Mouse (Mus musculus): ENCODE data around the gene Slamf9. TPM values are rescaled to one million over a fixed set of nuclear protein-coding genes. Genes with fewer than 3 reads are reported as not detected.

The Slamf9 gene
- polyA plus RNA-seq, 1 experiment from 2014 or later, result 0.08 TPM

DNA sequence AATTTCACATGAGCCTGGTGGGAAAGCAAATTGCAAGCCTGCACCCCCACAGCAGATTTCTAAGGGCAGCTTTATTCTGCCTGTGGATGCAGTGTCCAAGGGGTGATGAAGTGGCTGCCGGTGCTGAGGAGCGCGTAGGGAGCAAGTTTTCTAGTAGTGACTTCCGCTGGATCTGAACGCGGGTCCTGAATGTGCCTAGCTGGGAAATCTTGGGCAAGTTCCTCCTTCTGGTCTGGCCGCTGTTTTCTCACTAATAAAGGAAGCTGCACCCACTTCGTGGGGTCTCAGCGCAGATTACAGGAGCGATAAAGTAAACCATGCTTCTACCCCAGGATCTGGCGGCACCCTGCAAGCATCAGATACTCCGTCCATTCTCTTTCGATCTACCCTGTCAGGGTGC lies 6.0 kb downstream of the Slamf9 start:
- ChIA-PET CTCF (interaction anchor here (0.8 to 1.9 kb wide), 3 partner anchors 9 to 47 kb away, joined by 3 to 8 read pairs (median 3); no protein-coding TSS in a partner anchor), POLR2A (interaction anchor here (0.6 to 1.1 kb wide), 2 partner anchors 9 to 11 kb away, joined by 3 to 4 read pairs; no protein-coding TSS in a partner anchor)
- TF ChIP-seq CTCF (IDR thresholded peaks at IDR 0.05), result no peak
- no peak for DNase-seq (ENCODE audit: low read depth, low spot score)
- in situ Hi-C loops (cut with MboI; ENCODE audit: low pct_unique_long_range_greater_than_20kb), result loop anchor here (5.0 to 25.0 kb wide), 2 partner anchors 64 to 444 kb away; partner anchors contain the start of gene Vangl2
- no peaks in the 10 kb centered on the region for H3K27me3 ChIP-seq
- no peak for ATAC-seq

DNA sequence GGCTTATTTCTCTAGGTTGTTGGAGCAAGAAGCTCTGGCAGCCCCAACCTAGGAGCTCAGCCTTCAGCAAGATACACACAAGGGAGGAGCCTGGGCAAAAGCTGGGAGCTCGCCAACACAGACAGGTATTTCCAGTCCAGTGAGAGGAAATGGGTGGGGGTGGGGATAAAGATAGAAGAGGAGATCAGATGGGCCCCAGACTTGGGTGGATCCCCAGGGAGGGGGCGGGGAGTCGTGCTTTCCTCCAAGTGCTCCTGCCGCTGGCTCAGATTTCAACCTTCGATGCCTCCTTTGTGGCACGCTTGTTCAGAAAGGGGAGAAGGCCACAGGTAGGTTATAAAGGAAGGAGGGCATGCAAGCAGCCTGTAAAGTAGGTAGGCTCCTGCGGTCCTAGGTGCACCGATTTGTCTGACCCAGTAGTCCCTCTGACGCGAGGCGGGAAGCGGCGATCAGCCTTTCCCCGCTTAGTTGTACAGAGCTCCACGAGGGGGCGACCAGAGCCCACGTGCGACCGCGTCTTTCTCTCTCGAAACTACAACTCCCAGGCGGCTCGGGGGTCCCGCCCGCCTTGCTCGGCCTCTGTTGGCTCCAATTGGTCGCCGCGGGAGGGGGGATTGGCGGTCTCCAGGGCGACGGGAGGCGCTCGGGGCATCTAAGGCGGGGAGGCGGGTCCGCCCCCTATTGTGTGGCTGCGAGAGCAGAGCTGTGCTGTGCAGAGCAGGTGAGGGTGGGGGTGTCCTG lies 6.6 kb downstream of the Slamf9 start, which contains the start of gene Igsf9:
Gene Igsf9, plus strand, starts transcription at position 249 of the 741 bp plus-strand sequence.
- in situ Hi-C loops (cut with MboI; ENCODE audit: low pct_unique_long_range_greater_than_20kb), result loop anchor here (5.0 to 25.0 kb wide), 2 partner anchors 64 to 444 kb away; partner anchors contain the start of gene Vangl2
- ChIA-PET POLR2A (interaction anchor here (0.6 to 1.1 kb wide), 2 partner anchors 9 to 10 kb away, joined by 3 to 4 read pairs; no protein-coding TSS in a partner anchor), CTCF (interaction anchor here (0.8 to 1.9 kb wide), 3 partner anchors 9 to 47 kb away, joined by 3 to 8 read pairs (median 3); no protein-coding TSS in a partner anchor)
- ATAC-seq (peak; percentile 98), DNase-seq (ENCODE audit: low read depth, low spot score) (no peak)
- TF ChIP-seq CTCF (IDR thresholded peaks at IDR 0.05), result no peak
- H3K27me3 ChIP-seq, result no peaks in the 10 kb centered on the region

DNA sequence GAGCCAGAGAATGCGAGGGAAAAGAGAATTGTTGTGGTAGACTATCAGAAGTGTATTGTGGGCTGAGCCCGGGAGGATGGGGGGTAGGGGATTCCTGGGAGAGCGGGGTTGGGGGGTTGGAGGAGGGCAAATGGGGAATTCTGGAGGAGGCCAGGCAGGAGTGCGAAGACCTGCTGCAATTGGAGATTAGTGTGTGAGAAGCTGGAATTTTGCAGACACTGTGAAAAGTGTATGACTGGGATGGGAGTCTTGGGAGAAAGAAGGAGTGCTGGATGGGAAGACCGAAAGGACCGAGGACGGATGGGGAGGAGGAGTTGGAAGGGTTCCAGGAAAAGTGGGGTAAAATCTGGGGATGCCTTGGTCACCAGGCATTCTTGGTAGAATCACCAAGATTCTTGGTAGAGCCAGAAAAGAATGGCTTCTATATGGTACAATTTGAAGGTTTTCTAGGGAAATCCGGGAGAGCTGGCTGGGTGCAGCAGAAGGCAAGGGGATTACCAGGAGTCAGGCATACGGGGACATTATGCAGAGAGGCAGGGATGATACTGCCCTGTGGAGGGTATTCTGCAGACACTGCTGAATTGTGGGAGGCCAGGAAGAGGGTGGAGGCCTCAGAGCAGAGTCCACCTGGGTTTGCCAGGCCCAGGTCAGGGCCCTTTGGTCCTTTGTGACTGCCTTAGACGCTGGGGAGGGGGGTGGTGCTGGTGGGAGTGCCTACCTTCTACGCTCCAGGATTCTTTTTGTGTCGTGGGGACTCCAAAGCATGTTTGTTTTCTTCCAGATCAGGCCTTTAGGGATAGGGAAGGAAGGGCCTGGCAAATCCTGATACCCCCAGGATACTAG lies 7.6 kb downstream of the Slamf9 start:
- no peaks in the 10 kb centered on the region for H3K27me3 ChIP-seq
- ATAC-seq (no peak), DNase-seq (ENCODE audit: low read depth, low spot score) (no peak)
- ChIA-PET POLR2A (no interaction called here), CTCF (interaction anchor here (0.9 to 1.9 kb wide), 2 partner anchors 7 to 37 kb away, joined by 3 to 8 read pairs; no protein-coding TSS in a partner anchor)
- in situ Hi-C loops (cut with MboI; ENCODE audit: low pct_unique_long_range_greater_than_20kb), result loop anchor here (5.0 to 25.0 kb wide), 2 partner anchors 65 to 445 kb away; partner anchors contain the start of gene Vangl2
- no peak for TF ChIP-seq CTCF (IDR thresholded peaks at IDR 0.05)

DNA sequence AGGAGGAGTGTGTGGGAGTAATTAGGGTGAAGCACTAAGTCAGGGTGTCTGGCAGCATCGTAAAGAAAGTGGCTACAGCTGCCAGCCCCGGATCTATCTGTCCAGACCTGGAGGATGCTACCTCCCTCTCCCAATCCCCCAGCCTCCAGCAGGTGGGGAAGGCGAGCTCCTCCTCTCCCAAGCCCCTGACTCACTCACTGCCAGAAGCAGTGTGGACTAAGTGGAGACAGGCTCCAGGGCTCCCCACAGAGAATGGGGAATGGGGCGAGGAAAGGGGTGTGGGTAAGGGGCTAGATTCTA lies 8.2 kb downstream of the Slamf9 start:
- ChIA-PET POLR2A (no interaction called here), CTCF (interaction anchor here (0.9 to 1.4 kb wide), 2 partner anchors 38 to 111 kb away, joined by 3 read pairs; no protein-coding TSS in a partner anchor)
- ATAC-seq (no peak), DNase-seq (ENCODE audit: low read depth, low spot score) (no peak)
- no peaks in the 10 kb centered on the region for H3K27me3 ChIP-seq
- in situ Hi-C loops (cut with MboI; ENCODE audit: low pct_unique_long_range_greater_than_20kb), result loop anchor here (5.0 to 25.0 kb wide), 2 partner anchors 66 to 446 kb away; partner anchors contain the start of gene Vangl2
- TF ChIP-seq CTCF (IDR thresholded peaks at IDR 0.05), result no peak

DNA sequence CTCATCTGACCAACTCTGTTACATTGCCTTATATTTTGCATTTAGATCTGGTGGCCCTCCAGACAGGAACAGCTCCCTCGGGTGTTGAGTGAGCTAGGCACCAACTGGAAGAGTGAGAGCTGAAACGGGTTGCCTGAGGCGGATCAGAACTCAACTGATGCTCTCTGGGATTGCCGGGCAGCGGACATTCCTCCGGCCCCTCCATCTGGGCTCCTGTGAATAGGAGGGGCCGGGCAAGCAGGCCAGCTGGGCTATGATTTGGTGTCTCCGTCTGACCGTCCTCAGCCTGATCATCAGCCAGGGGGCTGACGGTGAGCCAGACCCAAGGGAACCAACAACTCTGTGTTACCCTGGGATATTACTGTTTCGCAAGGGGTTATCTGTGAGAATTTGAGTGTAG lies 9.1 kb downstream of the Slamf9 start:
- in situ Hi-C loops (cut with MboI; ENCODE audit: low pct_unique_long_range_greater_than_20kb), result loop anchor here (5.0 to 25.0 kb wide), 2 partner anchors 67 to 447 kb away; partner anchors contain the start of gene Vangl2
- ATAC-seq, result no peak

DNA sequence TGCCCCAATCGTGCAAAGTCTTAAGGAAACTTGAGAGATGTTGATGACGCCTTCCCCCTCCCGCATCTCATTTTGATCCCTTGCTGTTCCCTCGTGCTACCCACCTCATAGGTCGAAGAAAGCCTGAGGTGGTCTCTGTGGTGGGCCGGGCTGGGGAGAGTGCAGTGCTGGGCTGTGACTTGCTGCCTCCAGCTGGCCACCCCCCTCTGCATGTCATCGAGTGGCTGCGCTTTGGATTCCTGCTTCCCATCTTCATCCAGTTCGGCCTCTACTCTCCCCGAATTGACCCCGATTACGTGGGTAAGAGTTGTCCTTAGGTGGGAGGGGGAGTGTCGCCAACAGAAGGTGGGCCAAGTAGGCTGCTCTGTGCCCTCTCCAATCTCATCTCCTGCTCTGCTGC lies 9.5 kb downstream of the Slamf9 start:
- CTCF ChIA-PET, result interaction anchor here (1.4 kb wide), 1 partner anchor 110 kb away, joined by 3 read pairs; no protein-coding TSS in a partner anchor
- in situ Hi-C loops (cut with MboI; ENCODE audit: low pct_unique_long_range_greater_than_20kb), result loop anchor here (5.0 to 25.0 kb wide), 2 partner anchors 67 to 447 kb away; partner anchors contain the start of gene Vangl2
- DNase-seq (ENCODE audit: low read depth, low spot score) (no peak), ATAC-seq (no peak)
- POLR2A ChIA-PET, result no interaction called here
- H3K27me3 ChIP-seq, result no peaks in the 10 kb centered on the region
- no peak for TF ChIP-seq CTCF (IDR thresholded peaks at IDR 0.05)

More for the DNA sequence above, 9.1 kb downstream of the Slamf9 start:
- CTCF ChIA-PET, result interaction anchor here (1.4 kb wide), 1 partner anchor 110 kb away, joined by 3 read pairs; no protein-coding TSS in a partner anchor
- POLR2A ChIA-PET, result no interaction called here
- no peak for TF ChIP-seq CTCF (IDR thresholded peaks at IDR 0.05)
- DNase-seq (ENCODE audit: low read depth, low spot score), result no peak
- H3K27me3 ChIP-seq, result no peaks in the 10 kb centered on the region

DNA sequence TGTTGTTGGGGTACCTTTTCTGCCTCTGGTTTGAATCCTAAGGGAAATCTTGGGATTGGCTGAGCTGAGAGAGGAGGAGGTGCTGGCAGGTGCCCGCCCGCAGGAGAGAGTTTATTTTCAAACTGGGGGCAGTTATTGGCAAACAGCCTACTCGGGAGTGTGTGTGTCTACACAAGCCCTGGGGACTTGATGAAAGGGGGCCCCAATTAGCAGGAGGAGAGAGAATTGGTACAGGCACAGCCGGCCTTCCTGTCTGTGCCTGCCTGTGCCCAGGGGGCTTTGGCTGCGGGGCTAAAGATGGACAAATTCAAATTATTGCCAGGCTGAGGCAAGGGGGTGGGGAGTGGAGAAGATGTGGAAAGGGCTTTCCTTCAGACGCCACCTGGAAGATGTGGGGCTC lies 10.7 kb downstream of the Slamf9 start:
- CTCF ChIA-PET, result no interaction called here
- no peak for TF ChIP-seq CTCF (IDR thresholded peaks at IDR 0.05)
- DNase-seq (ENCODE audit: low read depth, low spot score) (no peak), ATAC-seq (no peak)
- in situ Hi-C loops (cut with MboI; ENCODE audit: low pct_unique_long_range_greater_than_20kb), result loop anchor here (25.0 kb wide), 1 partner anchor 449 kb away; the partner anchor contains the start of gene Vangl2
- POLR2A ChIA-PET, result no interaction called here
- no peaks in the 10 kb centered on the region for H3K27me3 ChIP-seq

DNA sequence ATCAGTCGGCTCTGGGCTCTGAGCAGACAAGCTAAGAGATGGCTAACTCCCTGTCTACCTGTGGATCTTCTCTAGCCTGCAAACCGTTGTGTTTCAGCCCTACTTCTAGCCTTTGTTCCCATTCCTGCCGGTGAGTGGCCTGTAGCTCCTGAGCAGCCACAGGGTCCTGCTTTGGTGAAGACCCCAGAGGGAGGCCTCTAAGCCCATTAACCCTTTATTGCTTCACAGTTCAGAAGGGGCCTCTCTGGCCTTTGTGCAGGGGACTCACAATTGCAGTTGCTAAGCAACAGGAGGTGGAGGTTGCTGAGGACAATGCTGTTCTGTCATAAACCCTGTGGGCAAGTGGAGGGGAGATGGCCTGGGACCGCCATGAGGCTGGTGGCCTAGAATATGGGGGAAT lies 11.1 kb downstream of the Slamf9 start:
- DNase-seq (ENCODE audit: low read depth, low spot score) (no peak), ATAC-seq (no peak)
- in situ Hi-C loops (cut with MboI; ENCODE audit: low pct_unique_long_range_greater_than_20kb), result loop anchor here (25.0 kb wide), 1 partner anchor 449 kb away; the partner anchor contains the start of gene Vangl2
- TF ChIP-seq CTCF (IDR thresholded peaks at IDR 0.05), result no peak
- POLR2A ChIA-PET, result no interaction called here
- CTCF ChIA-PET, result interaction anchor here (0.9 kb wide), 1 partner anchor 75 kb away, joined by 4 read pairs; no protein-coding TSS in a partner anchor
- no peaks in the 10 kb centered on the region for H3K27me3 ChIP-seq

DNA sequence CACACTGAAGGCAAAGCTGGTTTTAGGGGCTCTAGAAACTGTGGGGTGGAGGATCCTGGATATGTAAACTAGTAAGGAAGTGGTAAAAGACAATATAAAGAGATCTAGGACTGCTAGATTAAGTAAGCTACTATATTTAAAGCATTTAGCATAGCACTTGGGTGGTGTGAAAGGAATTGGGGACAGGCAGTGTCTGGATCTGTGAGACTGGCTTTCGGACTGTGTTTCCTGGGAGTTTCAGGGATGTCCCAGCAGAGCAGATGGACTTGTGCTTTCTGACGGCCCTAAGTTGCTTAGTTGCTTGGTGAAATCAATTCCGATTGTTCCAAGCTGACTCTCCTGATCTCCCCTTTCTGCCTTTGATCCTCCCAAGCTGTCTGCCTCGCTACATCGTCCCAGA lies 11.5 kb downstream of the Slamf9 start:
- POLR2A ChIA-PET, result no interaction called here
- no peaks in the 10 kb centered on the region for H3K27me3 ChIP-seq
- in situ Hi-C loops (cut with MboI; ENCODE audit: low pct_unique_long_range_greater_than_20kb), result loop anchor here (25.0 kb wide), 1 partner anchor 449 kb away; the partner anchor contains the start of gene Vangl2
- CTCF ChIA-PET, result interaction anchor here (0.9 to 1.0 kb wide), 2 partner anchors 44 to 75 kb away, joined by 3 to 4 read pairs; no protein-coding TSS in a partner anchor
- TF ChIP-seq CTCF (IDR thresholded peaks at IDR 0.05), result no peak
- ATAC-seq (no peak), DNase-seq (ENCODE audit: low read depth, low spot score) (no peak)

DNA sequence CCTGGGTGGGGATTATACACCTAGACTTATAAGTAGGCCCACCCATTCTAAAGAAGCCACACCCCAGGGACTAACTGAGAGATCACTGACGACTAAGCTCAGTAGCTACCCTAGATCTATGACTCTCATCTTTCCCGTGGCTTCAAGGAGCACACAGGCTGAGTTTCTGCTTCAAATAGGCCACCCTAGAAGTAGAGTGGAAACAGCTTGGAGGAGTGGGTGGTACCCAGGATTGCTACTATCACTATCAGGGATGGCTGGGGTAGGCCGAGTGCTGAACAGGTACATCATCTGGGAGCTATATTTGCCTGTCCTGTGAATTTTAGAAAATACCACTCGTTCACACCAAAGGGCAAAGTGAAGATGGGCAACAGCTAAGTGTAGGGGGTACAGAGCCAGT lies 12.7 kb downstream of the Slamf9 start:
- ATAC-seq (no peak), DNase-seq (ENCODE audit: low read depth, low spot score) (no peak)
- TF ChIP-seq CTCF (IDR thresholded peaks at IDR 0.05), result no peak
- ChIA-PET CTCF (interaction anchor here (0.8 to 1.2 kb wide), 2 partner anchors 41 to 79 kb away, joined by 4 read pairs; no protein-coding TSS in a partner anchor), POLR2A (no interaction called here)
- no peaks in the 10 kb centered on the region for H3K27me3 ChIP-seq
- in situ Hi-C loops (cut with MboI; ENCODE audit: low pct_unique_long_range_greater_than_20kb), result loop anchor here (25.0 kb wide), 1 partner anchor 451 kb away; the partner anchor contains the start of gene Vangl2

All from Patski (cell line).